Mouse (Mus musculus) liver, adult 2 months (tissue): Measurements from ENCODE around the gene Sh3d19.

Experiments used
- CTCF ChIP-seq: fragments of 200-500 bp; IDR thresholded peaks from 2 replicates; pipeline ENCODE4 v1.5.1; 2011; ENCODE audit warnings: low read depth, low read length, control low read depth
- POLR2A ChIP-seq: fragments of 200-500 bp; IDR thresholded peaks from 2 replicates; pipeline ENCODE4 v1.6.1; 2011; ENCODE audit warnings: low read length, control low read depth; ENCODE audit not compliant: insufficient read depth; ENCODE audit errors: extremely low read depth

DNA sequence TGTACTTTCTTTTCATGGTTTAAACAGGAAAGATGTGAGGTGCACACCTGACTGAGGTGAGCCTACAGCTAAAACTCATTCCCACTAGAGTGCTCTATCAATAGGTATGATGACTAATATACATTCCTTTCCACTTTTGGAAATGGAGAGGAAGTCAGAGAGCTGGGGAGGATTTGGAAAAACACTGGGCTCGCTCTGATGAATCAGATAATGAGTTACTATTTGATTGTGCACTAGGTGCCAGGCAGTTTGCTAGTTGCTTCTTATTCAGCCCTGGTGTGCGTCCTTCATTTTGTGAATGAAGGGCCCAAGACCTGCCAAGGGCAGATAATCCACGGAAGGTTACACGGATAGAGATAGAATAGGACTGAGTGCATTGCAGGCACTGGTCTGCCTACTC is 9.1 kb downstream of the Sh3d19 start:
- TF ChIP-seq CTCF (no peak), POLR2A (no peak)
